Mouse (Mus musculus) heart, embryonic 12.5 days (tissue): Measurements from ENCODE around the gene Mybbp1a. TPM values are rescaled to one million over a fixed set of nuclear protein-coding genes. Genes with fewer than 3 reads are reported as not detected.
A peak's percentile ranks its signal among the peaks of the same experiment; 100 is the strongest.

ENCODE experiments used
- ATAC-seq: fragments of 200-750 bp; cut with Nextera tagmentation; 2 replicates; pipeline ENCODE4 v1.8.0; 2017; ENCODE audit warnings: moderate TSS enrichment, moderate library complexity; ENCODE audit not compliant: insufficient number of reproducible peaks, low FRiP score
- H3K27ac ChIP-seq: fragments of 300-500 bp; sonication (generic); 2 replicates; pipeline ENCODE4 v1.5.1; 2016; ENCODE audit warnings: mild to moderate bottlenecking, moderate library complexity; ENCODE audit not compliant: poor library complexity, severe bottlenecking
- H3K27me3 ChIP-seq: fragments of 300-500 bp; sonication (generic); replicated peaks from 2 replicates; pipeline ENCODE4 v1.6.1; 2016; ENCODE audit warnings: mild to moderate bottlenecking, moderate library complexity
- H3K36me3 ChIP-seq: fragments of 300-500 bp; sonication (generic); 2 replicates; pipeline ENCODE4 v1.6.1; 2016; ENCODE audit warnings: mild to moderate bottlenecking, moderate library complexity
- H3K4me1 ChIP-seq: fragments of 300-500 bp; sonication (generic); replicated peaks from 2 replicates; pipeline ENCODE4 v1.6.1; 2016; ENCODE audit warnings: mild to moderate bottlenecking
- H3K4me2 ChIP-seq: fragments of 300-500 bp; sonication (generic); 2 replicates; pipeline ENCODE4 v1.6.1; 2016; ENCODE audit warnings: mild to moderate bottlenecking, moderate library complexity
- H3K4me3 ChIP-seq: fragments of 300-500 bp; sonication (generic); 2 replicates; pipeline ENCODE4 v1.5.1; 2016; ENCODE audit warnings: mild to moderate bottlenecking
- H3K9ac ChIP-seq: fragments of 300-500 bp; sonication (generic); 2 replicates; pipeline ENCODE4 v1.6.1; 2016; ENCODE audit warnings: mild to moderate bottlenecking, moderate library complexity
- H3K9me3 ChIP-seq: fragments of 300-500 bp; sonication (generic); replicated peaks from 2 replicates; pipeline ENCODE4 v1.6.1; 2016; ENCODE audit warnings: mild to moderate bottlenecking, moderate library complexity
- WGBS: fragments of 180-500 bp; shearing (Covaris S2); methylation state at CpG from one replicate; pipeline ENCODE4 v1.1.7; 2016; 5-methylcytosine and 5-hydroxymethylcytosine counted together
- polyA plus RNA-seq: library from polyadenylated mRNA; unstranded; fragments of >200 nt; fragmentation: Nextera tagmentation; extraction: Ambion mirVana; gene quantifications from 2 replicates; pipeline ENCODE4 v1.2.1, GENCODE M21; 2016

Gene Mybbp1a
- polyA plus RNA-seq, 1 experiment from 2014 or later = 99.5 TPM

- Histone ChIP-seq H3K27ac (peak overlapping the region; percentile 65), H3K27me3 (no peaks in the 10 kb centered on the region)
Observed at GRCm38 (mm10) chr11:72413601-72414190, 27.5 kb upstream of the Mybbp1a start.

GRCm38 (mm10) chr11:72415155-72415554, 26.0 kb upstream of the Mybbp1a start:
- Histone ChIP-seq H3K27me3 (no peaks in the 10 kb centered on the region), H3K4me3 (no peak overlapping the region), H3K4me1 (peaks cover 75% of the 10 kb centered on the region), H3K9ac (no peak overlapping the region), H3K27ac (peak overlapping the region; percentile 22; the same call in 1 of the 2 replicates), H3K9me3 (no peaks in the 10 kb centered on the region), H3K36me3 (no peaks in the 10 kb centered on the region), H3K4me2 (peak overlapping the region; percentile 14; the same call in 1 of the 2 replicates)
- 0 out of 2 replicates have a peak, but pooled peaks have one; percentile 5 for ATAC-seq
- WGBS = 8% methylated on average over 8 of the region's 8 CpGs

More at GRCm38 (mm10) chr11:72413601-72414190, 27.5 kb upstream of the Mybbp1a start:
- Histone ChIP-seq H3K9ac (0 out of 2 replicates have a peak overlapping the region, but pooled peaks have one; percentile 22), H3K36me3 (no peaks in the 10 kb centered on the region), H3K4me3 (no peak overlapping the region), H3K4me1 (peaks cover 85% of the 10 kb centered on the region), H3K4me2 (0 out of 2 replicates have a peak overlapping the region, but pooled peaks have one; percentile 25), H3K9me3 (no peaks in the 10 kb centered on the region)
- ATAC-seq = no peak
- WGBS = 61% methylated on average over 5 of the region's 5 CpGs

- H3K9me3 ChIP-seq = no peaks in the 10 kb centered on the region
- no peak overlapping the region for H3K9ac ChIP-seq
- H3K4me3 ChIP-seq = no peak overlapping the region
- peaks cover 73% of the 10 kb centered on the region for H3K4me1 ChIP-seq
- H3K27ac ChIP-seq = peak overlapping the region; percentile 73
- H3K36me3 ChIP-seq = no peaks in the 10 kb centered on the region
- no peaks in the 10 kb centered on the region for H3K27me3 ChIP-seq
- H3K4me2 ChIP-seq = peak overlapping the region; percentile 8; the same call in 1 of the 2 replicates
- peak; percentile 79 for ATAC-seq
- 23% methylated on average over 5 of the region's 5 CpGs for WGBS
Observed at GRCm38 (mm10) chr11:72416666-72417065, 24.5 kb upstream of the Mybbp1a start.

GRCm38 (mm10) chr11:72417376-72417775, 23.8 kb upstream of the Mybbp1a start:
- H3K27me3 ChIP-seq = no peaks in the 10 kb centered on the region
- H3K36me3 ChIP-seq = no peaks in the 10 kb centered on the region
- ATAC-seq = 0 out of 2 replicates have a peak, but pooled peaks have one; percentile 16
- H3K9me3 ChIP-seq = no peaks in the 10 kb centered on the region
- 11% methylated on average over 4 of the region's 4 CpGs for whole genome bisulfite sequencing
- peak overlapping the region; percentile 11; the same call in 1 of the 2 replicates for H3K9ac ChIP-seq
- peak overlapping the region; percentile 73 for H3K27ac ChIP-seq
- H3K4me1 ChIP-seq = peaks cover 66% of the 10 kb centered on the region
- H3K4me2 ChIP-seq = no peak overlapping the region
- H3K4me3 ChIP-seq = no peak overlapping the region

GRCm38 (mm10) chr11:72418227-72418626, 22.9 kb upstream of the Mybbp1a start:
- no peaks in the 10 kb centered on the region for H3K9me3 ChIP-seq
- peaks cover 58% of the 10 kb centered on the region for H3K4me1 ChIP-seq
- no peaks in the 10 kb centered on the region for H3K36me3 ChIP-seq
- H3K27ac ChIP-seq = peak overlapping the region; percentile 73; the same call in 1 of the 2 replicates
- no peak overlapping the region for H3K4me2 ChIP-seq
- 43% methylated on average over 8 of the region's 8 CpGs for WGBS
- H3K9ac ChIP-seq = no peak overlapping the region
- H3K27me3 ChIP-seq = no peaks in the 10 kb centered on the region
- H3K4me3 ChIP-seq = no peak overlapping the region
- ATAC-seq = no peak

- 78% methylated on average over 6 of the region's 6 CpGs for WGBS
- ATAC-seq = no peak
- no peak overlapping the region for H3K4me3 ChIP-seq
- no peaks in the 10 kb centered on the region for H3K9me3 ChIP-seq
- no peak overlapping the region for H3K9ac ChIP-seq
- H3K27ac ChIP-seq = no peak overlapping the region
- peaks cover 50% of the 10 kb centered on the region for H3K4me1 ChIP-seq
- no peaks in the 10 kb centered on the region for H3K36me3 ChIP-seq
- no peak overlapping the region for H3K4me2 ChIP-seq
- no peaks in the 10 kb centered on the region for H3K27me3 ChIP-seq
Observed at GRCm38 (mm10) chr11:72419006-72419405, 22.1 kb upstream of the Mybbp1a start.

GRCm38 (mm10) chr11:72420460-72421122, 20.6 kb upstream of the Mybbp1a start:
- Histone ChIP-seq H3K4me1 (peaks cover 34% of the 10 kb centered on the region), H3K36me3 (no peaks in the 10 kb centered on the region), H3K27me3 (no peaks in the 10 kb centered on the region), H3K9me3 (no peaks in the 10 kb centered on the region), H3K4me2 (no peak overlapping the region), H3K9ac (no peak overlapping the region), H3K4me3 (no peak overlapping the region), H3K27ac (no peak overlapping the region)
- 86% methylated on average over 6 of the region's 6 CpGs for WGBS
- no peak for ATAC-seq

- 82% methylated on average over 11 of the region's 11 CpGs for WGBS
- H3K9me3 ChIP-seq = no peaks in the 10 kb centered on the region
- no peak overlapping the region for H3K9ac ChIP-seq
- H3K4me1 ChIP-seq = peaks cover 24% of the 10 kb centered on the region
- no peaks in the 10 kb centered on the region for H3K27me3 ChIP-seq
- H3K27ac ChIP-seq = no peak overlapping the region
- H3K4me2 ChIP-seq = no peak overlapping the region
- no peaks in the 10 kb centered on the region for H3K36me3 ChIP-seq
- H3K4me3 ChIP-seq = no peak overlapping the region
- no peak for ATAC-seq
Observed at GRCm38 (mm10) chr11:72421518-72422278, 19.5 kb upstream of the Mybbp1a start.

GRCm38 (mm10) chr11:72423686-72424085, 17.5 kb upstream of the Mybbp1a start:
- WGBS = 77% methylated on average over 4 of the region's 4 CpGs
- Histone ChIP-seq H3K4me3 (no peak overlapping the region), H3K4me2 (no peak overlapping the region), H3K4me1 (peaks cover 4% of the 10 kb centered on the region), H3K27ac (no peak overlapping the region), H3K36me3 (no peaks in the 10 kb centered on the region), H3K9me3 (no peaks in the 10 kb centered on the region), H3K27me3 (no peaks in the 10 kb centered on the region), H3K9ac (no peak overlapping the region)
- ATAC-seq = no peak

- H3K9me3 ChIP-seq = no peaks in the 10 kb centered on the region
- H3K27me3 ChIP-seq = no peaks in the 10 kb centered on the region
- H3K4me1 ChIP-seq = 0 out of 2 replicates have a peak, but pooled peaks cover 2% of the 10 kb centered on the region
- H3K36me3 ChIP-seq = no peaks in the 10 kb centered on the region
- no peak overlapping the region for H3K4me2 ChIP-seq
- H3K4me3 ChIP-seq = no peak overlapping the region
- H3K27ac ChIP-seq = no peak overlapping the region
- H3K9ac ChIP-seq = no peak overlapping the region
- no peak for ATAC-seq
Observed at GRCm38 (mm10) chr11:72425201-72425600, 16.0 kb upstream of the Mybbp1a start.

GRCm38 (mm10) chr11:72426884-72427283, 14.3 kb upstream of the Mybbp1a start:
- no peak for ATAC-seq
- H3K9ac ChIP-seq = no peak overlapping the region
- H3K36me3 ChIP-seq = no peaks in the 10 kb centered on the region
- 0 out of 2 replicates have a peak, but pooled peaks cover 2% of the 10 kb centered on the region for H3K4me1 ChIP-seq
- no peak overlapping the region for H3K4me3 ChIP-seq
- no peaks in the 10 kb centered on the region for H3K9me3 ChIP-seq
- H3K4me2 ChIP-seq = no peak overlapping the region
- H3K27me3 ChIP-seq = no peaks in the 10 kb centered on the region
- no peak overlapping the region for H3K27ac ChIP-seq
